Mouse (Mus musculus): ENCODE measurements around the gene Catsperg2.
"Not testable (repeated sequence)": the region's sequence is repeated elsewhere in the genome, so short reads cannot be mapped to it uniquely, and the experiment has no call there.

Catsperg2 gene

GRCm38 (mm10) chr7:29726860-29727259 lies at the start of gene Catsperg2:
Catsperg2 (minus strand) TSS chr7:29727032.
- not testable (repeated sequence) for DNase-seq (ENCODE audit: low spot score)

- DNase-seq (ENCODE audit: low spot score), result no peak
Measured at GRCm38 (mm10) chr7:29776568-29776967, 49.7 kb upstream of the Catsperg2 start.

GRCm38 (mm10) chr7:29774371-29774770 lies 47.5 kb upstream of the Catsperg2 start:
- no peak for DNase-seq (ENCODE audit: low spot score)

- no peak for DNase-seq (ENCODE audit: low spot score)
Measured at GRCm38 (mm10) chr7:29773503-29773902, 46.7 kb upstream of the Catsperg2 start.

GRCm38 (mm10) chr7:29768980-29769379 lies 42.1 kb upstream of the Catsperg2 start:
- no peak for DNase-seq (ENCODE audit: low spot score)

- peak; percentile 52 for DNase-seq (ENCODE audit: low spot score)
Measured at GRCm38 (mm10) chr7:29768090-29768900, 41.5 kb upstream of the Catsperg2 start, which contains the start of gene Zfp84. Zfp84 (plus strand) TSS chr7:29768552.

GRCm38 (mm10) chr7:29767058-29767686 lies 40.3 kb upstream of the Catsperg2 start:
- DNase-seq (ENCODE audit: low spot score), result peak; percentile 52

GRCm38 (mm10) chr7:29764702-29765101 lies 37.9 kb upstream of the Catsperg2 start:
- no peak for DNase-seq (ENCODE audit: low spot score)

- DNase-seq (ENCODE audit: low spot score), result no peak
Measured at GRCm38 (mm10) chr7:29760476-29760875, 33.6 kb upstream of the Catsperg2 start.

- DNase-seq (ENCODE audit: low spot score), result no peak
Measured at GRCm38 (mm10) chr7:29742258-29742657, 15.4 kb upstream of the Catsperg2 start.

GRCm38 (mm10) chr7:29728055-29728454 lies 1.2 kb upstream of the Catsperg2 start:
- no peak for DNase-seq (ENCODE audit: low spot score)

GRCm38 (mm10) chr7:29725461-29726142 lies 1.2 kb downstream of the Catsperg2 start:
- DNase-seq (ENCODE audit: low spot score), result not testable (repeated sequence)

- DNase-seq (ENCODE audit: low spot score), result not testable (repeated sequence)
Measured at GRCm38 (mm10) chr7:29708891-29709290, 17.9 kb downstream of the Catsperg2 start.

- DNase-seq (ENCODE audit: low spot score), result not testable (repeated sequence)
Measured at GRCm38 (mm10) chr7:29695231-29695630, 31.6 kb downstream of the Catsperg2 start.

- no peak for DNase-seq (ENCODE audit: low spot score)
Measured at GRCm38 (mm10) chr7:29681868-29682267, 45.0 kb downstream of the Catsperg2 start.
